Mouse (Mus musculus) heart, postnatal 0 days (tissue): Measurements from ENCODE around the gene Tmem121.

ENCODE experiments used
- CTCF ChIP-seq: IDR thresholded peaks from 2 replicates; pipeline ENCODE4 v1.5.1; 2016; ENCODE audit warnings: antibody characterized with exemption, control low read depth, low read depth
- EP300 ChIP-seq: IDR thresholded peaks from 2 replicates; pipeline ENCODE4 v1.6.1; 2016; ENCODE audit warnings: antibody characterized with exemption, low read depth

DNA sequence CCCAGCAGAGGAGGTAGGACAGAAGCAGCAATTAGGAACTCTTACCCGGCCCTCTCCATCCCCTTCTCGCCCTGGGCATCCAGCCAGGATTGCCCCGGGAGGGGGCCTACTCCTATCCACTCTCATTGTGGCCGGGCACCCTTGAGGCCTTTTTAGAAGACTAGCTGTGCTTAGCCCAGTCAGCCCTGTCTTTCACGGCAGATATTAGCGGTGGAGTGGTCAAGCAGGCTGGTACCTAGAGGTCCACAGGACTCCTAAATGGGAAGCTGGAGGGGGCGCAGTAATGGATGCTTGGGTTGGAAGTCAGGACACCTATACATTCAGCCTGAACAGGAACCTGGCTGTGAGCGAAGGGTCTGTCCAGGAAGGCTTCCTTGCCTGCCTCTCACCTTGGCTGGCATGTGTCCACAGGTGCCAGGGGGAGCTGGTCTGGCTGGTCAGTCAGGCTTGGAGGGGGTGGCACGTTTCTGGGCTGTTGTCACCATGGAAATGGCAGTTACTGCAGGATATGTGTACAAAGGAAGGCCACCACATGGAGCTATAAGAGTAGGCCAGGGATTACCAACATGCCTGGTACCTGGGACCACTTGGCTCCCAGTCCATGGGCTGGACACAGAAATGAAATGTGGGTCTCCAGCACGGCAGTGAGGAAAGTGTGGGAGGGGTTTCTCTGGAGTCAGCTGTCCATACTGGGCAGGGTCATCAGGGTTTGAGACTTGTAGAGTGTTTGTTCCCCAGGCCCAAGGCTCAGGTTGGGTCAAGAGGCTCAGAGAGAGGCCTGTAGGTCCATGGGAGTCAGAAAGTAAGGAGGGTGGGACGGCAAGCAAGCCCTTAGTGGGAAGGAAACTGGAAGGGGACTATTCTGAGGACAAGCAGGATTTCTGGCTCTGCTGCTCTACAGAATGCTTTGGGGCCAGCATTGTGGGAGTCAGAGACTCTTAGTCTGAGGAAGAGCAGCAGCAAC lies 46.5 kb upstream of the Tmem121 start:
- TF ChIP-seq CTCF, result no peak
- no peak for TF ChIP-seq EP300
